Mouse (Mus musculus) kidney, embryonic 15.5 days (tissue): ENCODE results near the gene Rragd. TPM values are rescaled to one million over a fixed set of nuclear protein-coding genes. Genes with fewer than 3 reads are reported as not detected.
"Not testable (repeated sequence)": the region's sequence is repeated elsewhere in the genome, so short reads cannot be mapped to it uniquely, and the experiment has no call there.

Experiments
- ATAC-seq: fragments of 200-750 bp; cut with Nextera tagmentation; replicated peaks from 2 replicates; pipeline ENCODE4 v1.8.0; 2017; ENCODE audit warnings: moderate TSS enrichment; ENCODE audit not compliant: low FRiP score
- H3K27ac ChIP-seq: fragments of 300-500 bp; sonication (generic); 2 replicates; pipeline ENCODE4 v1.5.1; 2015; ENCODE audit warnings: mild to moderate bottlenecking, inconsistent platforms
- H3K27me3 ChIP-seq: fragments of 300-500 bp; sonication (generic); 2 replicates; pipeline ENCODE4 v1.6.1; 2015; ENCODE audit warnings: inconsistent platforms
- H3K36me3 ChIP-seq: fragments of 300-500 bp; sonication (generic); 2 replicates; pipeline ENCODE4 v1.6.1; 2015; ENCODE audit warnings: inconsistent platforms
- H3K4me1 ChIP-seq: fragments of 300-500 bp; sonication (generic); 2 replicates; pipeline ENCODE4 v1.6.1; 2015; ENCODE audit warnings: inconsistent platforms
- H3K4me2 ChIP-seq: fragments of 300-500 bp; sonication (generic); 2 replicates; pipeline ENCODE4 v1.6.1; 2015; ENCODE audit warnings: moderate library complexity, mild to moderate bottlenecking, inconsistent platforms
- H3K4me3 ChIP-seq: fragments of 300-500 bp; sonication (generic); replicated peaks from 2 replicates; pipeline ENCODE4 v1.5.1; 2015; ENCODE audit warnings: mild to moderate bottlenecking, inconsistent platforms
- H3K9ac ChIP-seq: fragments of 300-500 bp; sonication (generic); 2 replicates; pipeline ENCODE4 v1.6.1; 2015; ENCODE audit warnings: mild to moderate bottlenecking, inconsistent platforms
- H3K9me3 ChIP-seq: fragments of 300-500 bp; sonication (generic); replicated peaks from 2 replicates; pipeline ENCODE4 v1.6.1; 2016; ENCODE audit warnings: inconsistent platforms
- WGBS: fragments of 180-500 bp; shearing (Covaris S2); methylation state at CpG from one replicate; pipeline ENCODE4 v1.1.7; 2015; ENCODE audit warnings: mixed read lengths; 5-methylcytosine and 5-hydroxymethylcytosine counted together
- polyA plus RNA-seq: library from polyadenylated mRNA; unstranded; fragments of >200 nt; fragmentation: Nextera tagmentation; extraction: Ambion mirVana; gene quantifications from 2 replicates; pipeline ENCODE4 v1.2.1, GENCODE M21; 2015

Gene Rragd
- polyA plus RNA-seq, 1 experiment from 2014 or later: 17.6 TPM

- Histone ChIP-seq H3K27ac (no peak overlapping the region), H3K4me1 (no peaks in the 10 kb centered on the region), H3K4me3 (no peak overlapping the region), H3K4me2 (no peak overlapping the region), H3K27me3 (no peaks in the 10 kb centered on the region), H3K9ac (no peak overlapping the region), H3K9me3 (no peaks in the 10 kb centered on the region), H3K36me3 (no peaks in the 10 kb centered on the region)
- 70% methylated on average over 3 of the region's 3 CpGs for WGBS
- no peak for ATAC-seq
Measured at GRCm38 (mm10) chr4:32961394-32961793, 21.4 kb upstream of the Rragd start.

- not testable (repeated sequence) for H3K4me2 ChIP-seq, H3K27me3 ChIP-seq, ATAC-seq, H3K27ac ChIP-seq, H3K9me3 ChIP-seq, H3K4me3 ChIP-seq, H3K36me3 ChIP-seq, H3K9ac ChIP-seq, H3K4me1 ChIP-seq
- WGBS: 82% methylated on average over 19 of the region's 19 CpGs
Measured at GRCm38 (mm10) chr4:32964619-32965018, 18.2 kb upstream of the Rragd start.

GRCm38 (mm10) chr4:32977331-32977730, 5.5 kb upstream of the Rragd start:
- H3K27ac ChIP-seq: no peak overlapping the region
- WGBS: 93% methylated on average over 4 of the region's 4 CpGs

GRCm38 (mm10) chr4:32980061-32980460, 2.8 kb upstream of the Rragd start:
- Histone ChIP-seq H3K27me3 (no peaks in the 10 kb centered on the region), H3K9me3 (no peaks in the 10 kb centered on the region), H3K4me2 (no peak overlapping the region), H3K4me3 (no peak overlapping the region), H3K4me1 (peaks cover 21% of the 10 kb centered on the region), H3K9ac (no peak overlapping the region), H3K27ac (no peak overlapping the region), H3K36me3 (no peaks in the 10 kb centered on the region)
- no peak for ATAC-seq
- 75% methylated on average over 3 of the region's 3 CpGs for WGBS

More at GRCm38 (mm10) chr4:32977331-32977730, 5.5 kb upstream of the Rragd start:
- Histone ChIP-seq H3K36me3 (no peaks in the 10 kb centered on the region), H3K4me2 (no peak overlapping the region), H3K9ac (no peak overlapping the region), H3K9me3 (0 out of 2 replicates have a peak, but pooled peaks cover 13% of the 10 kb centered on the region), H3K4me1 (peaks cover 7% of the 10 kb centered on the region; the same call in 1 of the 2 replicates), H3K4me3 (no peak overlapping the region), H3K27me3 (no peaks in the 10 kb centered on the region)
- ATAC-seq: no peak

- Histone ChIP-seq H3K27me3 (no peaks in the 10 kb centered on the region), H3K4me1 (peaks cover 26% of the 10 kb centered on the region), H3K36me3 (no peaks in the 10 kb centered on the region), H3K9me3 (no peaks in the 10 kb centered on the region), H3K9ac (no peak overlapping the region), H3K4me2 (peak overlapping the region; percentile 99; the same call in 1 of the 2 replicates), H3K4me3 (no peak overlapping the region), H3K27ac (no peak overlapping the region)
- no peak for ATAC-seq
- WGBS: 35% methylated on average over 5 of the region's 5 CpGs
Measured at GRCm38 (mm10) chr4:32981617-32982016, 1.2 kb upstream of the Rragd start.

- 2% methylated on average over 15 of the region's 15 CpGs for WGBS
- H3K27me3 ChIP-seq: no peaks in the 10 kb centered on the region
- peak; percentile 27; the same call in 1 of the 2 replicates for ATAC-seq
- H3K4me2 ChIP-seq: peak overlapping the region; percentile 99
- H3K9me3 ChIP-seq: no peaks in the 10 kb centered on the region
- peak overlapping the region; percentile 89; the same call in 1 of the 2 replicates for H3K27ac ChIP-seq
- H3K4me1 ChIP-seq: peaks cover 26% of the 10 kb centered on the region
- H3K36me3 ChIP-seq: no peaks in the 10 kb centered on the region
- peak overlapping the region; percentile 78; the same call in 1 of the 2 replicates for H3K9ac ChIP-seq
- H3K4me3 ChIP-seq: peak overlapping the region; percentile 83
Measured at GRCm38 (mm10) chr4:32982041-32982715, 659 bp upstream of the Rragd start.

- no peaks in the 10 kb centered on the region for H3K27me3 ChIP-seq
- H3K9me3 ChIP-seq: no peaks in the 10 kb centered on the region
- H3K36me3 ChIP-seq: no peaks in the 10 kb centered on the region
- H3K9ac ChIP-seq: peak overlapping the region; percentile 78
- H3K27ac ChIP-seq: peak overlapping the region; percentile 89
- 1% methylated on average over 87 of the region's 94 CpGs for WGBS
- peak overlapping the region; percentile 99 for H3K4me2 ChIP-seq
- H3K4me1 ChIP-seq: peaks cover 26% of the 10 kb centered on the region
- peak overlapping the region; percentile 83 for H3K4me3 ChIP-seq
- ATAC-seq: peak; percentile 82
Measured at GRCm38 (mm10) chr4:32983176-32984155, 629 bp downstream of the Rragd start.

- 1% methylated on average over 13 of the region's 13 CpGs for WGBS
- H3K9ac ChIP-seq: peak overlapping the region; percentile 78
- no peaks in the 10 kb centered on the region for H3K36me3 ChIP-seq
- no peaks in the 10 kb centered on the region for H3K9me3 ChIP-seq
- ATAC-seq: no peak
- H3K4me1 ChIP-seq: peaks cover 26% of the 10 kb centered on the region
- H3K27me3 ChIP-seq: no peaks in the 10 kb centered on the region
- peak overlapping the region; percentile 83 for H3K4me3 ChIP-seq
- H3K4me2 ChIP-seq: peak overlapping the region; percentile 99
- H3K27ac ChIP-seq: peak overlapping the region; percentile 7; the same call in 1 of the 2 replicates
Measured at GRCm38 (mm10) chr4:32984242-32984641, 1.4 kb downstream of the Rragd start.

- H3K4me3 ChIP-seq: peak overlapping the region; percentile 83
- 0 out of 2 replicates have a peak overlapping the region, but pooled peaks have one; percentile 78 for H3K9ac ChIP-seq
- peaks cover 26% of the 10 kb centered on the region for H3K4me1 ChIP-seq
- no peaks in the 10 kb centered on the region for H3K27me3 ChIP-seq
- ATAC-seq: no peak
- 14% methylated on average over 13 of the region's 13 CpGs for WGBS
- H3K9me3 ChIP-seq: no peaks in the 10 kb centered on the region
- peak overlapping the region; percentile 99 for H3K4me2 ChIP-seq
- H3K27ac ChIP-seq: peak overlapping the region; percentile 7
- no peaks in the 10 kb centered on the region for H3K36me3 ChIP-seq
Measured at GRCm38 (mm10) chr4:32984801-32985675, 2.2 kb downstream of the Rragd start.

- Histone ChIP-seq H3K4me3 (no peak overlapping the region), H3K4me2 (0 out of 2 replicates have a peak overlapping the region, but pooled peaks have one; percentile 99), H3K9ac (no peak overlapping the region), H3K4me1 (peaks cover 26% of the 10 kb centered on the region), H3K36me3 (no peaks in the 10 kb centered on the region), H3K27ac (no peak overlapping the region), H3K27me3 (no peaks in the 10 kb centered on the region), H3K9me3 (no peaks in the 10 kb centered on the region)
- no peak for ATAC-seq
- WGBS: 13% methylated on average over 3 of the region's 3 CpGs
Measured at GRCm38 (mm10) chr4:32985684-32986083, 2.8 kb downstream of the Rragd start.

GRCm38 (mm10) chr4:32987006-32987405, 4.2 kb downstream of the Rragd start:
- WGBS: 46% methylated on average over 3 of the region's 3 CpGs
- no peaks in the 10 kb centered on the region for H3K9me3 ChIP-seq
- H3K27ac ChIP-seq: no peak overlapping the region
- H3K4me3 ChIP-seq: no peak overlapping the region
- H3K4me2 ChIP-seq: no peak overlapping the region
- no peak for ATAC-seq
- H3K27me3 ChIP-seq: no peaks in the 10 kb centered on the region
- H3K4me1 ChIP-seq: peaks cover 20% of the 10 kb centered on the region
- no peaks in the 10 kb centered on the region for H3K36me3 ChIP-seq
- H3K9ac ChIP-seq: no peak overlapping the region
